Mouse (Mus musculus): ENCODE data around the gene Dnmt3a. TPM values are rescaled to one million over a fixed set of nuclear protein-coding genes. Genes with fewer than 3 reads are reported as not detected.

The Dnmt3a gene
- polyA plus RNA-seq, 1 experiment from 2014 or later, result 142 TPM

- H3K4me1 ChIP-seq (replicated peaks), result peaks cover 59% of the 10 kb centered on the region
- no peak for ATAC-seq (ENCODE audit: insufficient number of reproducible peaks, low FRiP score)
- no peak overlapping the region for H3K4me2 ChIP-seq
- 68% methylated on average over 3 of the region's 3 CpGs for WGBS
- no peaks in the 10 kb centered on the region for H3K9me3 ChIP-seq (replicated peaks)
- no peak overlapping the region for H3K27ac ChIP-seq (ENCODE audit: poor library complexity, severe bottlenecking)
- 0 out of 2 replicates have a peak overlapping the region, but pooled peaks have one; percentile 11 for H3K9ac ChIP-seq
- H3K27me3 ChIP-seq (replicated peaks), result no peaks in the 10 kb centered on the region
- peaks cover 58% of the 10 kb centered on the region for H3K36me3 ChIP-seq
- no peak overlapping the region for H3K4me3 ChIP-seq
Observed at GRCm38 (mm10) chr12:3881474-3881873, 75.7 kb downstream of the Dnmt3a start.

- H3K27me3 ChIP-seq (replicated peaks), result no peaks in the 10 kb centered on the region
- 21% methylated on average over 9 of the region's 9 CpGs for WGBS
- peaks cover 38% of the 10 kb centered on the region for H3K36me3 ChIP-seq
- 0 out of 2 replicates have a peak overlapping the region, but pooled peaks have one; percentile 20 for H3K9ac ChIP-seq
- no peak overlapping the region for H3K4me2 ChIP-seq
- ATAC-seq (ENCODE audit: insufficient number of reproducible peaks, low FRiP score), result no peak
- peak overlapping the region; percentile 34; the same call in 1 of the 2 replicates for H3K27ac ChIP-seq (ENCODE audit: poor library complexity, severe bottlenecking)
- H3K9me3 ChIP-seq (replicated peaks), result no peaks in the 10 kb centered on the region
- H3K4me3 ChIP-seq, result no peak overlapping the region
- peaks cover 79% of the 10 kb centered on the region for H3K4me1 ChIP-seq (replicated peaks)
Observed at GRCm38 (mm10) chr12:3884892-3885493, 79.2 kb downstream of the Dnmt3a start.

DNA sequence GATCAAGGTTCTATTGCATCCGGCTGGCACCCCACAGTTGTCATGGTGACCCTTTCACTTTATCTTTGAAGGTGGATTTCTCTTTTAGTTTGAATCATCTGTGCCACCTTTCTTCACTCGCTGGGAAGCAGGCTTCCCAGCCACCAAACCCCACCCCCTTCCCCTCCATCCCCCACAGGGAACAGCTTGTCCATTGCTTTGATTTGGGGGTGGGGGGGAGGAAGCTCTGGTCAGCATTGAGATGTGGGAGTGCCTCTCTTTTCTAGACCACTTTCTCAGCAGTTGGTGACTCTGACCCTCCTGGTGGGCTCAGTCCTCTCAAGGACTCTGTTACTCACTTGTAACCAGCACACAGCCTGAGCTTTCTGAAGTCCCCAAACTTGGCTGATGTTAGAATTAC lies 80.8 kb downstream of the Dnmt3a start:
- no peak for ATAC-seq (ENCODE audit: insufficient number of reproducible peaks, low FRiP score)
- Histone ChIP-seq H3K27me3 (replicated peaks) (no peaks in the 10 kb centered on the region), H3K27ac (ENCODE audit: poor library complexity, severe bottlenecking) (peak overlapping the region; percentile 97), H3K9me3 (replicated peaks) (no peaks in the 10 kb centered on the region), H3K4me3 (no peak overlapping the region), H3K4me1 (replicated peaks) (peaks cover 83% of the 10 kb centered on the region), H3K36me3 (peaks cover 22% of the 10 kb centered on the region), H3K9ac (no peak overlapping the region), H3K4me2 (no peak overlapping the region)
- WGBS, result 25% methylated on average over 2 of the region's 2 CpGs

DNA sequence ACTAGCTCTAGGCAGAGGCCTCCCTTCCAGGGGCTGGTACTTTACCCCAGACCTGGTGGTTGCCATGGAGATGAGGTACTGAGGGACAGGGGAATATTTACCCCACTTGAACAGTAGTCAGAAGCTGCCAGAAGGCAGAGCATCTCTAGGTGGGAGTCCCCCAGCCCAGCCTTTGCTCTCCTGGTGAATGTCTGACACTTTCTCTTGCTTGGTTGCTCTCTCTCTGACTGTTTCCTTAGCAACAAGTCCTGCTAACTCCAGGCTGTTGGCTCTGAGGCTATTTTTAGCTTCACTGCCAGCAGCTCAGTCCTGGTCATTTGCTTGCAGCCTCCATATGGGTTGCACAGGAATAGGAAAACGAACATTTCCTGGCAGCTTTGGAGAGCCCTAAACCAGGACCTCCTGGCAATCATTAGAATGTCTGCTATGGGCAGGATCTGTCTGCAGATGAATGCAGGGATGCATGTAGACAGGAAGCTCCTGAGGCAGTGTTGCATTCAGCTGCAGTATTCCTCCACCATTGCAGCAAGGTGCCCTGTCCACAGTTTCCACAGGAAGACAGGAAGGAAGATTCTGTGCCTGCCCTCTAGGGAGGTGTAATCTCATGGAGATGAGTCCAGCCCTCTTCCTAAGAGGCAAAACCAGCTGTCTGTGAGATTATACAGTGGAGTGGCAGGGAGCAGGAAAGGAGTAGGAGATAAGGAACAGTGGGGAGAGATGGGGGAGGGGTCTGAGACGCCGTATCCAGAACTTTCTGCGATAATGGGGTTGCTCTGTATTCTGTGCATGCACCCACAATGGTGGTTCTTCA lies 81.9 kb downstream of the Dnmt3a start:
- Histone ChIP-seq H3K4me1 (replicated peaks) (peaks cover 89% of the 10 kb centered on the region), H3K27me3 (replicated peaks) (no peaks in the 10 kb centered on the region), H3K36me3 (peaks cover 12% of the 10 kb centered on the region), H3K4me3 (peak overlapping the region; percentile 16), H3K9ac (peak overlapping the region; percentile 34; the same call in 1 of the 2 replicates), H3K27ac (ENCODE audit: poor library complexity, severe bottlenecking) (peak overlapping the region; percentile 97), H3K9me3 (replicated peaks) (no peaks in the 10 kb centered on the region), H3K4me2 (peak overlapping the region; percentile 59)
- WGBS, result 5% methylated on average over 4 of the region's 4 CpGs
- ATAC-seq (ENCODE audit: insufficient number of reproducible peaks, low FRiP score), result peak; percentile 33

DNA sequence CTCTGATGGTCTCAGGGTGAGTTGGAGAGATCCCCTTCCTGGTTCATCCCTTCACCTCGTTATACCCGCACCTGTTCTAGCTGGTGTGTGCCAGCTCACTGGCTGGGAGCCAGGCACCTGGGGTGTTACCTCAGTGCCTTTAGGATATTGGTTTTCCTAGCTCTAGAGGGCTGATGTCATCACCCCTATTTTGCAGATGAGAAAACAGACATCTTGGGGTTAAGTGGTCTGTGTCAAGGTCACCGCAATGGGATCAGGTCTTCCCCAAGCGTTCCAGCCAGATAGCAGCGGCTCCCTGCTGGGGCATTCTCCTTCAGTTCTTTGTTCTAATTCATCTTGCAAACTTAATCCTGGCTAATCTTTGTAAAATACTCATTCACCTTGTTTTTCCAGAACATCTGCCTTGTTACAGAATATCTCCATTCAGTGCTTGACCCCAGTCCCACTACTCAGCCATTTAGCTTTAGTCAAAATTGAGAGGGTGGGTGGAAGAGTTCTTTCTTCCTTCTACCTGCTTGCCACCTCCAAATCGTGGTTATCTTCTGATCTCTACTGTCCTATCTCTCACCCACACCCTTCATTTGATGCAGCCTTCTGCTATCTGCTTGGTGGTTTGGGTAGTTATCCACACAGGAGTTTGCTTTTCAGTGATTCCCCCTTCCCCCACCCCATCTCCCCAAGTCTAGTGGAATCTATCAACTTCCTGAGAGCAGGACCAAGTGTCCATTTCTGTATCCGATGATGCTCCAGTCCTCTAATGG lies 84.2 kb downstream of the Dnmt3a start:
- Histone ChIP-seq H3K4me1 (replicated peaks) (peaks cover 92% of the 10 kb centered on the region), H3K9me3 (replicated peaks) (no peaks in the 10 kb centered on the region), H3K9ac (no peak overlapping the region), H3K27me3 (replicated peaks) (no peaks in the 10 kb centered on the region), H3K4me3 (no peak overlapping the region), H3K27ac (ENCODE audit: poor library complexity, severe bottlenecking) (peak overlapping the region; percentile 97; the same call in 1 of the 2 replicates), H3K36me3 (peaks cover 11% of the 10 kb centered on the region), H3K4me2 (0 out of 2 replicates have a peak overlapping the region, but pooled peaks have one; percentile 72)
- WGBS, result 32% methylated on average over 7 of the region's 7 CpGs
- ATAC-seq (ENCODE audit: insufficient number of reproducible peaks, low FRiP score), result no peak

- Histone ChIP-seq H3K9ac (peak overlapping the region; percentile 78), H3K4me2 (peak overlapping the region; percentile 72), H3K9me3 (replicated peaks) (no peaks in the 10 kb centered on the region), H3K27ac (ENCODE audit: poor library complexity, severe bottlenecking) (peak overlapping the region; percentile 88), H3K4me1 (replicated peaks) (peaks cover 87% of the 10 kb centered on the region), H3K4me3 (peak overlapping the region; percentile 58), H3K27me3 (replicated peaks) (no peaks in the 10 kb centered on the region), H3K36me3 (peaks cover 21% of the 10 kb centered on the region)
- peak; percentile 77 for ATAC-seq (ENCODE audit: insufficient number of reproducible peaks, low FRiP score)
- 3% methylated on average over 41 of the region's 45 CpGs for WGBS
Observed at GRCm38 (mm10) chr12:3890753-3891751, 85.2 kb downstream of the Dnmt3a start.

GRCm38 (mm10) chr12:3891779-3892239 lies 86.0 kb downstream of the Dnmt3a start:
- Histone ChIP-seq H3K4me1 (replicated peaks) (peaks cover 79% of the 10 kb centered on the region), H3K4me2 (peak overlapping the region; percentile 72), H3K9ac (peak overlapping the region; percentile 78), H3K36me3 (peaks cover 28% of the 10 kb centered on the region), H3K4me3 (peak overlapping the region; percentile 58), H3K9me3 (replicated peaks) (no peaks in the 10 kb centered on the region), H3K27ac (ENCODE audit: poor library complexity, severe bottlenecking) (peak overlapping the region; percentile 88), H3K27me3 (replicated peaks) (no peaks in the 10 kb centered on the region)
- 2% methylated on average over 15 of the region's 18 CpGs for WGBS
- peak; percentile 34 for ATAC-seq (ENCODE audit: insufficient number of reproducible peaks, low FRiP score)

- Histone ChIP-seq H3K27me3 (replicated peaks) (no peaks in the 10 kb centered on the region), H3K4me1 (replicated peaks) (peaks cover 73% of the 10 kb centered on the region), H3K4me3 (peak overlapping the region; percentile 58), H3K9me3 (replicated peaks) (no peaks in the 10 kb centered on the region), H3K9ac (peak overlapping the region; percentile 78), H3K4me2 (peak overlapping the region; percentile 72), H3K36me3 (peaks cover 35% of the 10 kb centered on the region), H3K27ac (ENCODE audit: poor library complexity, severe bottlenecking) (peak overlapping the region; percentile 88)
- WGBS, result 8% methylated on average over 15 of the region's 15 CpGs
- no peak for ATAC-seq (ENCODE audit: insufficient number of reproducible peaks, low FRiP score)
Observed at GRCm38 (mm10) chr12:3892240-3893059, 86.6 kb downstream of the Dnmt3a start.

DNA sequence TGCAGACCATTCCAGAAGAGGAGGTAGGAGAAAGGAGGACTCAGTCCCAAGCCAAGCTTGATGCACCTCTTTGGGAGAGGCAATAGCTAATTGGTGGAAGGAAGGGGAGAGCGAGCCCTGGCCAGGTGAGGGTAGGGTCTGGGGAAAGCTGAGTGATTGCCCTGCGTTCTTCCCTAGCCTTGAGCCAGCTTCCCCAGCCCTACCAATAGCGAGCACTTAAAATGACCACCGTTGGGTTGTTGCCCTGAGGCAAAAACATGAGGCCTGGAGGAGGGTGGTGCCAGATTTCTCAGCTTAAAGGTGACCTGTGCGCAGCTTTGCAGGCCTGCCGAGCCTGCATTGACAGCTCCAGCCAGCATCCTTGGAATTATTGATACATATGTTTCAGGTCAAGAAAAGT lies 87.5 kb downstream of the Dnmt3a start:
- no peak overlapping the region for H3K27ac ChIP-seq (ENCODE audit: poor library complexity, severe bottlenecking)
- peaks cover 44% of the 10 kb centered on the region for H3K36me3 ChIP-seq
- no peak for ATAC-seq (ENCODE audit: insufficient number of reproducible peaks, low FRiP score)
- H3K9me3 ChIP-seq (replicated peaks), result no peaks in the 10 kb centered on the region
- 59% methylated on average over 6 of the region's 6 CpGs for WGBS
- H3K4me3 ChIP-seq, result peak overlapping the region; percentile 58
- H3K4me1 ChIP-seq (replicated peaks), result peaks cover 64% of the 10 kb centered on the region
- H3K27me3 ChIP-seq (replicated peaks), result no peaks in the 10 kb centered on the region
- H3K4me2 ChIP-seq, result peak overlapping the region; percentile 72
- peak overlapping the region; percentile 78; the same call in 1 of the 2 replicates for H3K9ac ChIP-seq

Measured in heart, embryonic 12.5 days (tissue).